Mouse (Mus musculus): ENCODE measurements around the gene Dyrk2. TPM values are rescaled to one million over a fixed set of nuclear protein-coding genes. Genes with fewer than 3 reads are reported as not detected.

Gene Dyrk2
- polyA plus RNA-seq, 1 experiment from 2014 or later: 13.0 TPM

DNA sequence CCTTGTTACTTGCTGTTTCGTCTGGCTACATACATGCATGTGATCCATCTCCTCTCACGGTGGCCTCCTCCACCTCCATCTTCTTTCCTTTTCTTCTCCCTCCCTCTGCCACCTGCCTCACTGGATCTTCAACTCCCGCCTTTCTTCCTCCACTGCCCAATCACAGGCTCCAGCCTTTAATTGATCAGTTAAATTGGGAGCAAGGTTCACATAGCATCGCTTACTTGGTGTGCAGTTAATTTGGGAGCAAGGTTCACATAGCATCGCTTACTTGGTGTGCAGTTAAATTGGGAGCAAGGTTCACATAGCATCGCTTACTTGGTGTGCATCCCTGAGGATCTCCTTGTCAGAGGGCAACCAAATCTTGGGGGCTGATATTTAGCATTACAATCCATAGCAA, 52.9 kb downstream of the Dyrk2 start:
- peak; percentile 98 for ATAC-seq
- 41% methylated on average over 6 of the region's 6 CpGs for WGBS
- no peak for TF ChIP-seq CTCF (IDR thresholded peaks at IDR 0.05; ENCODE audit: low read depth)

DNA sequence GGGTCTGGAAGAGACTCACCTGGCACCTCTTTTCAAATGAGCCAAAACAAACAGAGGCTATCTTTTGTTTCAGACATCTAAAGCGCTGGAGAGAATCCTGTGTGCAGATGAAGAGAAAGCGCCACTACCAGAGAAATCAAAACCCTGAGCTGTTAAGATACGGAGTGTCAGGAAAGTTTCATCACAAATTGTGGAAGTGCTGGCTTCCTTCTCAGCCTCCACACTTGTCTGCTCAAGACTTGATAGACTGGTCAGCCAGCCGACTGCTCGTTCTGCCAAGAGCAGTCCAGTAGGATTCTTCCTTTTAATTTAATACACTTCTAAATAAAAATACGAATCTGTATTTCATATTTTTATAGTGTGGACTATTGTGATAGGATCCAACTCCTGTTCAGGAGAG, 58.1 kb downstream of the Dyrk2 start:
- H3K9me3 ChIP-seq (ENCODE audit: control insufficient read depth): no peaks in the 10 kb centered on the region
- no peaks in the 10 kb centered on the region for H3K36me3 ChIP-seq (ENCODE audit: control insufficient read depth, insufficient read depth)
- no peak overlapping the region for H3K9ac ChIP-seq (ENCODE audit: low read depth, low read length)
- H3K4me3 ChIP-seq (ENCODE audit: low read depth, low read length): no peak overlapping the region
- no peak for ATAC-seq
- H3K27ac ChIP-seq (ENCODE audit: low read depth, low read length): no peak overlapping the region
- 0 out of 2 replicates have a peak, but pooled peaks cover 2% of the 10 kb centered on the region for H3K4me1 ChIP-seq (replicated peaks; ENCODE audit: control insufficient read depth, insufficient read depth, low read length)
- no peak overlapping the region for H3K4me2 ChIP-seq (replicated peaks; ENCODE audit: low read depth)
- 71% methylated on average over 6 of the region's 6 CpGs for WGBS
- H3K27me3 ChIP-seq (replicated peaks; ENCODE audit: control insufficient read depth, insufficient read depth, low read length): no peaks in the 10 kb centered on the region
- TF ChIP-seq CTCF (IDR thresholded peaks at IDR 0.05; ENCODE audit: low read depth): no peak

More for the DNA sequence above, 52.9 kb downstream of the Dyrk2 start:
- no peak overlapping the region for H3K4me3 ChIP-seq (ENCODE audit: low read depth, low read length)
- H3K36me3 ChIP-seq (ENCODE audit: control insufficient read depth, insufficient read depth): no peaks in the 10 kb centered on the region
- H3K9ac ChIP-seq (ENCODE audit: low read depth, low read length): no peak overlapping the region
- no peak overlapping the region for H3K4me2 ChIP-seq (replicated peaks; ENCODE audit: low read depth)
- H3K4me1 ChIP-seq (replicated peaks; ENCODE audit: control insufficient read depth, insufficient read depth, low read length): no peaks in the 10 kb centered on the region
- H3K27ac ChIP-seq (ENCODE audit: low read depth, low read length): no peak overlapping the region
- H3K9me3 ChIP-seq (ENCODE audit: control insufficient read depth): no peaks in the 10 kb centered on the region
- H3K27me3 ChIP-seq (replicated peaks; ENCODE audit: control insufficient read depth, insufficient read depth, low read length): no peaks in the 10 kb centered on the region

DNA sequence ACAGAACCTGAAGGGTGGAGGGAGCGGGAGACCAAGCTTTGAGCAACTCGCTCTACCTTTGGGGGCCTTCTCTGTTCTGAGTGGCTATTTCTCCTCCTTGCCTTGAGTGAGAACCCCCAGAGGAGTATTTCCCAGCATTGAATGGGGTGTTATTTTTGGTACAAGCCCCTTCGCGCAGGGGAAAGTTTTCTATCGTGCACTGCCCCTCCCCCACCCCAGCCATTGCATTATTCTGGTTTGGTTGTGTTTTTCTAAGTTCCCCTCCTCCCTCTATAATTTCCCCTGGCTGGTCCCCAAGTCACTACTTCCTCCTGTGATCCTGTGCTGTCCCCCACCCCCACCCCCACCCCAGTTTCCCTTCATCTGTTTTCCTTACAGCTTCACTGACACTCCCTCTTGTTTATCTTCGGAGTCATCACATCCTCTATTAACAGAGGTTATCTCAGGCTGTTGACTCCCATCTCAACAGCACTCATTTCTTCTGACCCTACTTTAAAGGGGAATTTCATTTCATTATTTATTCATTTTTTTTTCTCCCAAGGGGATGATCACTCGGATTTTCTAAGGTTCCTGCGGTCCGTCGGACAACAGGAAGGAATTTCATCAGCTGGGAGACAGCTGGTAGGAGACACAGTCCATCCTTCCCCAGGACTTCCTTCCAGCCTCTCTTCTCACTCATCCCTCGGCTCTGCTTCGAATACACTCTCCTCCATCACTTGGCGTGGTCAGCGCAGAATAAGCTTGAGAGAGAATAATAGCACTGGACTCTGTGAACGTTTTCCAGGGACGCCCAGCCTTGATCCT, 58.9 kb downstream of the Dyrk2 start:
- no peak overlapping the region for H3K9ac ChIP-seq (ENCODE audit: low read depth, low read length)
- ATAC-seq: peak; percentile 40; the same call in 1 of the 2 replicates

More for the DNA sequence above, 58.9 kb downstream of the Dyrk2 start:
- Histone ChIP-seq H3K4me3 (ENCODE audit: low read depth, low read length) (no peak overlapping the region), H3K27me3 (replicated peaks; ENCODE audit: control insufficient read depth, insufficient read depth, low read length) (no peaks in the 10 kb centered on the region), H3K4me2 (replicated peaks; ENCODE audit: low read depth) (peak overlapping the region; percentile 41), H3K9me3 (ENCODE audit: control insufficient read depth) (no peaks in the 10 kb centered on the region), H3K4me1 (replicated peaks; ENCODE audit: control insufficient read depth, insufficient read depth, low read length) (0 out of 2 replicates have a peak, but pooled peaks cover 2% of the 10 kb centered on the region), H3K36me3 (ENCODE audit: control insufficient read depth, insufficient read depth) (no peaks in the 10 kb centered on the region), H3K27ac (ENCODE audit: low read depth, low read length) (no peak overlapping the region)
- no peak for TF ChIP-seq CTCF (IDR thresholded peaks at IDR 0.05; ENCODE audit: low read depth)
- 29% methylated on average over 16 of the region's 16 CpGs for WGBS
